Mouse (Mus musculus): Measurements from ENCODE around the gene Frrs1l. TPM values are rescaled to one million over a fixed set of nuclear protein-coding genes. Genes with fewer than 3 reads are reported as not detected.

The Frrs1l gene
- total RNA-seq (2023), result not detected

GRCm38 (mm10) chr4:56990215-56990584 is at the start of gene Frrs1l:
TSS of gene Frrs1l (minus strand) at chr4:56990391.

GRCm38 (mm10) chr4:56946641-56947640 is 43.2 kb downstream of the Frrs1l start, which contains the start of gene Tmem245:
TSS of gene Tmem245 (minus strand) at chr4:56947437.

Other genes starting within 250 kb of the Frrs1l start
- gene Actl7b, start 248.9 kb downstream of the Frrs1l start, total RNA-seq (2023), result 0.58 TPM
- gene Actl7a, start 247.0 kb downstream of the Frrs1l start, total RNA-seq (2023), result not detected
- gene Elp1, start 188.1 kb downstream of the Frrs1l start, total RNA-seq (2023), result 52.2 TPM
- 16.5 TPM for gene Fam206a, start 188.0 kb downstream of the Frrs1l start, total RNA-seq (2023)
- gene Ctnnal1, start 125.2 kb downstream of the Frrs1l start, total RNA-seq (2023), result 2.7 TPM
- gene Tmem245, start 43.0 kb downstream of the Frrs1l start, total RNA-seq (2023), result 28.8 TPM
- gene Epb41l4b, start 153.0 kb upstream of the Frrs1l start, total RNA-seq (2023), result not detected

All from CD8-positive naive resting alpha-beta T cell, adult 57 days (primary cell).